Mouse (Mus musculus) forebrain, embryonic 13.5 days (tissue): ENCODE results near the gene Prm2. TPM values are rescaled to one million over a fixed set of nuclear protein-coding genes. Genes with fewer than 3 reads are reported as not detected.

Experiments used
- ATAC-seq: fragments of 200-750 bp; cut with Nextera tagmentation; 2 replicates; pipeline ENCODE4 v1.8.0; 2017
- H3K27ac ChIP-seq: fragments of 300-500 bp; sonication (generic); 2 replicates; pipeline ENCODE4 v1.5.1; 2015; ENCODE audit warnings: inconsistent platforms, mild to moderate bottlenecking, moderate library complexity
- H3K27me3 ChIP-seq: fragments of 300-500 bp; sonication (generic); 2 replicates; pipeline ENCODE4 v1.6.1; 2015; ENCODE audit warnings: mild to moderate bottlenecking, inconsistent platforms
- H3K36me3 ChIP-seq: fragments of 300-500 bp; sonication (generic); 2 replicates; pipeline ENCODE4 v1.6.1; 2015; ENCODE audit warnings: mild to moderate bottlenecking, inconsistent platforms; ENCODE audit not compliant: poor library complexity, severe bottlenecking
- H3K4me1 ChIP-seq: fragments of 300-500 bp; sonication (generic); 2 replicates; pipeline ENCODE4 v1.6.1; 2015; ENCODE audit warnings: inconsistent platforms
- H3K4me2 ChIP-seq: fragments of 300-500 bp; sonication (generic); 2 replicates; pipeline ENCODE4 v1.6.1; 2015; ENCODE audit warnings: inconsistent platforms, mild to moderate bottlenecking, moderate library complexity
- H3K4me3 ChIP-seq: fragments of 300-500 bp; sonication (generic); 2 replicates; pipeline ENCODE4 v1.5.1; 2015; ENCODE audit warnings: mild to moderate bottlenecking, inconsistent platforms
- H3K9ac ChIP-seq: fragments of 300-500 bp; sonication (generic); 2 replicates; pipeline ENCODE4 v1.6.1; 2015; ENCODE audit warnings: mild to moderate bottlenecking, inconsistent platforms
- H3K9me3 ChIP-seq: fragments of 300-500 bp; sonication (generic); replicated peaks from 2 replicates; pipeline ENCODE4 v1.6.1; 2016; ENCODE audit warnings: inconsistent platforms
- WGBS: fragments of 180-500 bp; shearing (Covaris S2); methylation state at CpG from one replicate; pipeline ENCODE4 v1.1.7; 2015; 5-methylcytosine and 5-hydroxymethylcytosine counted together
- polyA plus RNA-seq: library from polyadenylated mRNA; unstranded; fragments of >200 nt; fragmentation: Nextera tagmentation; extraction: Ambion mirVana; gene quantifications from 2 replicates; pipeline ENCODE4 v1.2.1, GENCODE M21; 2015

The Prm2 gene
- polyA plus RNA-seq, result not detected in 2 replicates

- no peak for ATAC-seq
- Histone ChIP-seq H3K27ac (no peak within 1 kb of the TSS), H3K9me3 (no peaks in the 10 kb centered on the region), H3K9ac (no peak within 1 kb of the TSS), H3K4me2 (no peak within 1 kb of the TSS), H3K4me3 (no peak within 1 kb of the TSS), H3K27me3 (peaks cover 15% of the 10 kb centered on the region), H3K4me1 (no peaks in the 10 kb centered on the region), H3K36me3 (no peaks in the 10 kb centered on the region)
- WGBS, result 80% methylated on average over 6 of the region's 6 CpGs
These were observed at the start of gene Prm2 for GRCm38 (mm10) chr16:10796034-10796433. TSS of gene Prm2 (minus strand) at chr16:10796134.

GRCm38 (mm10) chr16:10844319-10844670 is 48.4 kb upstream of the Prm2 start:
- Histone ChIP-seq H3K9ac (no peak overlapping the region), H3K4me2 (no peak overlapping the region)
- no peak for ATAC-seq

GRCm38 (mm10) chr16:10843486-10844318 is 47.8 kb upstream of the Prm2 start:
- Histone ChIP-seq H3K9ac (peak overlapping the region; percentile 50; the same call in 1 of the 2 replicates), H3K4me3 (no peak overlapping the region), H3K36me3 (0 out of 2 replicates have a peak, but pooled peaks cover 9% of the 10 kb centered on the region), H3K4me1 (peaks cover 10% of the 10 kb centered on the region), H3K4me2 (peak overlapping the region; percentile 14; the same call in 1 of the 2 replicates), H3K27ac (no peak overlapping the region), H3K27me3 (no peaks in the 10 kb centered on the region), H3K9me3 (no peaks in the 10 kb centered on the region)
- ATAC-seq, result no peak
- WGBS, result 35% methylated on average over 18 of the region's 18 CpGs

More at GRCm38 (mm10) chr16:10844319-10844670, 48.4 kb upstream of the Prm2 start:
- H3K9me3 ChIP-seq, result no peaks in the 10 kb centered on the region
- H3K36me3 ChIP-seq, result 0 out of 2 replicates have a peak, but pooled peaks cover 9% of the 10 kb centered on the region
- H3K27me3 ChIP-seq, result no peaks in the 10 kb centered on the region
- H3K4me1 ChIP-seq, result peaks cover 10% of the 10 kb centered on the region
- 75% methylated on average over 6 of the region's 6 CpGs for WGBS
- no peak overlapping the region for H3K27ac ChIP-seq
- no peak overlapping the region for H3K4me3 ChIP-seq

GRCm38 (mm10) chr16:10842282-10842855 is 46.4 kb upstream of the Prm2 start:
- no peaks in the 10 kb centered on the region for H3K27me3 ChIP-seq
- no peak overlapping the region for H3K27ac ChIP-seq
- no peak for ATAC-seq
- no peak overlapping the region for H3K9ac ChIP-seq
- H3K9me3 ChIP-seq, result no peaks in the 10 kb centered on the region
- 0 out of 2 replicates have a peak, but pooled peaks cover 9% of the 10 kb centered on the region for H3K36me3 ChIP-seq
- no peak overlapping the region for H3K4me2 ChIP-seq
- H3K4me1 ChIP-seq, result peaks cover 22% of the 10 kb centered on the region
- 71% methylated on average over 4 of the region's 4 CpGs for WGBS
- H3K4me3 ChIP-seq, result no peak overlapping the region

DNA sequence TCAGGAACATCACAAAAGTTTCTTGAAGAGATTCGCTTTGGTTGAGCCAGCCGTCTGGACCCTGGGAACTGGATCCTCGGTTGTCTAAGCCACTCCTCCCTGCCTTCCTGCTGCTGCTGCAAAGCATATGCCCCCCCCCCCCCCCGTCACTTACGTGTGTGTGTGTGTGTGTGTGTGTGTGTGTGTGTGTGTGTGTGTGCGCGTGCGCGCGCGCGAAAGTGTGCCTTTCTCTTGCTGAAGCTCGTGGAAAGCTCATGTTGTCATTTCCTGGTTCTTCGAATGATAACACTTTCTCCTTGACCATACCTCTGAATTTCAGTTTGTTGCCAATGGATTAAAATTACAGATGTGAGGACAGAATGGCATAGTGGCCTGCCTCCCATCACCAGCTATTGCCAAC is 44.1 kb upstream of the Prm2 start:
- Histone ChIP-seq H3K9me3 (no peaks in the 10 kb centered on the region), H3K27me3 (no peaks in the 10 kb centered on the region), H3K4me1 (peaks cover 38% of the 10 kb centered on the region), H3K4me3 (no peak overlapping the region), H3K4me2 (no peak overlapping the region), H3K27ac (no peak overlapping the region), H3K36me3 (0 out of 2 replicates have a peak, but pooled peaks cover 5% of the 10 kb centered on the region), H3K9ac (no peak overlapping the region)
- ATAC-seq, result no peak
- 90% methylated on average over 12 of the region's 14 CpGs for WGBS

DNA sequence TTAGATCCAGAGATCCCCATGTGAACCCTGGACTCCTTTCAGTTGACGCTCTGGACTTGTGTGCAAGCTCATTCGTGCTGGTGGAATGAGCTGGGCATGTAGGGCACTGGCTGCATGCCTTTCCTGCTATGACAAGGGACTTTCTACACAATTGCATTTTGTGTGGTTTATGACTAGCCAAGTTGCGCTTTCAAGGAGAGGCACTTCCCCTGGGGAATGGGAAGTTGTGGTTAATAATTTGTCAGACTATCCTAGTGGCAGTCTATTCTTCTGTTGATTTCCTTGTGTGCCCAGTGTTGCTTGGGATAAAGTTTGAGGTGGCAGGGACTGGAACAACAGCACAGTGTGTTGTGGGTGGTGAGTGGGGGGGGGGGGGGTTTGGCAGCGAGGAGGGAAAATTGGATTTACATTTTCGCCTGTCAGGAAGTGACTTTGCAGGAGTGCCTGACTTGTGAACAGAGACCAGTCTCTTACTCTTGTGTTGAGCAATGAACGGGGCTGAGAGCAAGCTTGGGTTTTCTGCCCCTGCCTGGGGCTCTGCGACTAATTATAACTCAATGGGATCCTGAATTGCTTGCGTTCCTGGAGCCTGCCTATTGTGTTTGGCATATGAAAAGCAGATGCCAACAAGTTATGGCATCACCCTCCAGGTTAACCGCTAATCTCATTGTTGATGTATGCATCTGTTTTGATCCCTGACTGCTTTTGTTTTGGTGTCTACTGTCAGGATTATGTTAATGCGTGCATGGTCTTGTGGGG is 42.7 kb upstream of the Prm2 start:
- no peak for ATAC-seq
- no peak overlapping the region for H3K9ac ChIP-seq
- H3K36me3 ChIP-seq, result 0 out of 2 replicates have a peak, but pooled peaks cover 5% of the 10 kb centered on the region
- no peak overlapping the region; the same call in 1 of the 2 replicates for H3K4me2 ChIP-seq
- no peak overlapping the region for H3K27ac ChIP-seq
- H3K4me3 ChIP-seq, result no peak overlapping the region
- peaks cover 33% of the 10 kb centered on the region for H3K4me1 ChIP-seq
- 55% methylated on average over 10 of the region's 10 CpGs for WGBS
- peaks cover 4% of the 10 kb centered on the region; the same call in 1 of the 2 replicates for H3K27me3 ChIP-seq
- no peaks in the 10 kb centered on the region for H3K9me3 ChIP-seq

- peaks cover 31% of the 10 kb centered on the region for H3K4me1 ChIP-seq
- no peaks in the 10 kb centered on the region for H3K9me3 ChIP-seq
- no peak for ATAC-seq
- 95% methylated on average over 1 of the region's 1 CpGs for WGBS
- no peak overlapping the region; the same call in 1 of the 2 replicates for H3K4me2 ChIP-seq
- no peak overlapping the region for H3K4me3 ChIP-seq
- H3K9ac ChIP-seq, result no peak overlapping the region
- peaks cover 5% of the 10 kb centered on the region; the same call in 1 of the 2 replicates for H3K27me3 ChIP-seq
- no peak overlapping the region for H3K27ac ChIP-seq
- 0 out of 2 replicates have a peak, but pooled peaks cover 5% of the 10 kb centered on the region for H3K36me3 ChIP-seq
These were observed 42.0 kb upstream of the Prm2 start for GRCm38 (mm10) chr16:10837903-10838302.

- Histone ChIP-seq H3K4me1 (peaks cover 31% of the 10 kb centered on the region), H3K4me3 (no peak overlapping the region), H3K27me3 (peaks cover 5% of the 10 kb centered on the region; the same call in 1 of the 2 replicates), H3K36me3 (0 out of 2 replicates have a peak, but pooled peaks cover 5% of the 10 kb centered on the region), H3K9ac (no peak overlapping the region), H3K27ac (no peak overlapping the region), H3K9me3 (no peaks in the 10 kb centered on the region), H3K4me2 (no peak overlapping the region)
- ATAC-seq, result no peak
- 93% methylated on average over 3 of the region's 3 CpGs for WGBS
These were observed 41.3 kb upstream of the Prm2 start for GRCm38 (mm10) chr16:10837250-10837649.

- peak overlapping the region; percentile 93 for H3K4me2 ChIP-seq
- H3K4me1 ChIP-seq, result peaks cover 31% of the 10 kb centered on the region
- H3K36me3 ChIP-seq, result 0 out of 2 replicates have a peak, but pooled peaks cover 5% of the 10 kb centered on the region
- peak overlapping the region; percentile 7; the same call in 1 of the 2 replicates for H3K4me3 ChIP-seq
- peaks cover 5% of the 10 kb centered on the region; the same call in 1 of the 2 replicates for H3K27me3 ChIP-seq
- 97% methylated on average over 3 of the region's 3 CpGs for WGBS
- ATAC-seq, result no peak
- no peaks in the 10 kb centered on the region for H3K9me3 ChIP-seq
- H3K9ac ChIP-seq, result 0 out of 2 replicates have a peak overlapping the region, but pooled peaks have one; percentile 16
- H3K27ac ChIP-seq, result no peak overlapping the region
These were observed 40.5 kb upstream of the Prm2 start for GRCm38 (mm10) chr16:10836388-10836787.

- H3K4me3 ChIP-seq, result peak within 1 kb of the TSS; percentile 88
- H3K27me3 ChIP-seq, result peaks cover 5% of the 10 kb centered on the region; the same call in 1 of the 2 replicates
- 0% methylated on average over 40 of the region's 69 CpGs for WGBS
- no peaks in the 10 kb centered on the region for H3K36me3 ChIP-seq
- peak within 1 kb of the TSS; percentile 57; the same call in 1 of the 2 replicates for H3K27ac ChIP-seq
- H3K4me2 ChIP-seq, result peak within 1 kb of the TSS; percentile 93
- H3K9me3 ChIP-seq, result no peaks in the 10 kb centered on the region
- H3K4me1 ChIP-seq, result peaks cover 31% of the 10 kb centered on the region
- peak; percentile 98 for ATAC-seq
- peak within 1 kb of the TSS; percentile 81 for H3K9ac ChIP-seq
These were observed 39.1 kb upstream of the Prm2 start, which contains the start of gene Rmi2 for GRCm38 (mm10) chr16:10834911-10835587. TSS of gene Rmi2 (plus strand) at chr16:10835059.

- H3K9me3 ChIP-seq, result no peaks in the 10 kb centered on the region
- H3K9ac ChIP-seq, result peak overlapping the region; percentile 81
- H3K4me2 ChIP-seq, result peak overlapping the region; percentile 93
- H3K4me3 ChIP-seq, result peak overlapping the region; percentile 88
- no peak overlapping the region for H3K27ac ChIP-seq
- H3K4me1 ChIP-seq, result peaks cover 31% of the 10 kb centered on the region
- WGBS, result 10% methylated on average over 12 of the region's 12 CpGs
- H3K36me3 ChIP-seq, result no peaks in the 10 kb centered on the region
- H3K27me3 ChIP-seq, result peaks cover 5% of the 10 kb centered on the region; the same call in 1 of the 2 replicates
- 0 out of 2 replicates have a peak, but pooled peaks have one; percentile 1 for ATAC-seq
These were observed 38.6 kb upstream of the Prm2 start for GRCm38 (mm10) chr16:10834542-10834910.
